Mouse (Mus musculus) c-Kit-positive CD71-positive TER-119-negative erythroid progenitor cells, embryonic 14.5 days (primary cell): ENCODE results near the gene Tspyl3.

ENCODE experiments used
- DNase-seq: peaks from one replicate; pipeline ENCODE4 v3.0.0-alpha.2; 2013; ENCODE audit warnings: low read depth

Gene Tspyl3

GRCm38 (mm10) chr2:153227959-153228358, 2.7 kb upstream of the Tspyl3 start:
- peak; percentile 55 for DNase-seq

GRCm38 (mm10) chr2:153225595-153225953, 333 bp upstream of the Tspyl3 start:
- no peak for DNase-seq

GRCm38 (mm10) chr2:153222566-153222965, 2.7 kb downstream of the Tspyl3 start:
- no peak for DNase-seq

- peak; percentile 56 for DNase-seq
Measured at GRCm38 (mm10) chr2:153222130-153222529, 3.1 kb downstream of the Tspyl3 start.

DNA sequence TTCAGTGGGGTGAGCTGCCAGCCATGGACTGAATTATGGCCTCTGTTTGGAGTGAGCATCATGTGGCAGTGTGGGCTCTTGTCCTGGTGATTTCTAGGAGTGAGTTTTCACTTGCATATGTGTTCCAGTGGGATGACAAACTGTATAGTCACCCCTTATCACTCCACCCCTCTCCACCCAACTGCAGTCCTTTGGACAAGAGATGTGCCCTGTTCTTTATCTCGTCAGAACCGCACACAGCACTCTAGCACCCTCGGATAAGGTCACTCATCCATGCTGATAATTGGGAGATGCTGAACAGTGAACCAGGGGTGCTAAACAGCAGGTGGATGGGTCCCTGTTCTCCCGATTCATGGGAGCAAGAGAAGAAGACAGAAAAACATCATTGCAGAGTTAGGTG, 3.6 kb downstream of the Tspyl3 start:
- peak; percentile 55 for DNase-seq

- DNase-seq = no peak
Measured at GRCm38 (mm10) chr2:153218516-153218915, 6.7 kb downstream of the Tspyl3 start.

GRCm38 (mm10) chr2:153217826-153218340, 7.4 kb downstream of the Tspyl3 start:
- DNase-seq = no peak

- no peak for DNase-seq
Measured at GRCm38 (mm10) chr2:153215421-153215820, 9.8 kb downstream of the Tspyl3 start.

GRCm38 (mm10) chr2:153214771-153215259, 10.4 kb downstream of the Tspyl3 start:
- DNase-seq = no peak

- no peak for DNase-seq
Measured at GRCm38 (mm10) chr2:153213351-153213750, 11.9 kb downstream of the Tspyl3 start.

GRCm38 (mm10) chr2:153211451-153211850, 13.8 kb downstream of the Tspyl3 start:
- no peak for DNase-seq

GRCm38 (mm10) chr2:153209286-153209685, 16.0 kb downstream of the Tspyl3 start:
- DNase-seq = no peak

- no peak for DNase-seq
Measured at GRCm38 (mm10) chr2:153208149-153208548, 17.1 kb downstream of the Tspyl3 start.

- no peak for DNase-seq
Measured at GRCm38 (mm10) chr2:153202766-153203165, 22.5 kb downstream of the Tspyl3 start.

- DNase-seq = no peak
Measured at GRCm38 (mm10) chr2:153199114-153199513, 26.1 kb downstream of the Tspyl3 start.

- DNase-seq = no peak
Measured at GRCm38 (mm10) chr2:153198485-153198884, 26.8 kb downstream of the Tspyl3 start.

DNA sequence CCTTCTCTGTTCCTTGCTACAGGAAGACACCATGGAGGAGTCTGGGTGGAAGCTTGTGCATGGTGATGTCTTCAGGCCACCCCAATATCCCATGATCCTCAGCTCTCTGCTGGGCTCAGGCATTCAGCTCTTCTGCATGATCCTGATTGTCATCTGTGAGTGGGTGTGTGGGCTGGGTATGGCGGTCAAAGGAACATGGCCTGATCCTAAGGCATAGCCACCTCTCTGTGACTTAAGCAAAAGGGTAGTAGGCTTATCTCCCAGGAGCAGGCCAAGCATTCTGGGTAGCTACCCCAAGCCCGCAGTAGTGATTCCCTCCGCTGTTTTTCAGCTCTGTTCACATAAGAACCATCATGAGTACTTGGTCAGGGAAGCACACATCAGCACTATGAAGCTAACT, 31.0 kb downstream of the Tspyl3 start:
- DNase-seq = peak; percentile 31

DNA sequence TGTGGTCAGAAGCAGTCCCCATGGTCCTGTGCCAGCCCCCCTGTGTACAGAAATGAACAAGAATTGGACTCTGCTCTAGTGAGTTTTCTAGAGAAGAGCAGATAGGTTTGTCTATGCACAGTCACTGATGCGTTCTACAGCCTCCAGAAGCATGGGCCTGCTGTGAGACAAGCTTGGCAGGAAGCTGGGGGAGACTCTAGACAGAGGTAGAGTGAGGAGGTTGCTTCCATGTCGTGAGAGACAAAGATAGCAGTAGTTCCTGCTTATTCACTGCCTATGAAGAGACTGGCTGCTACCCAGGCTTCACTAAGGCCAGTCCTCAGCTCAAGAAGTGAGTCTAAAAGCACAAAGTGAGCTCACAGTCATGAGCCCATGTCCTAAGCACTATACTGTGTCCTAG, 34.0 kb downstream of the Tspyl3 start:
- DNase-seq = no peak

- DNase-seq = no peak
Measured at GRCm38 (mm10) chr2:153187848-153188247, 37.4 kb downstream of the Tspyl3 start.

- peak; percentile 48 for DNase-seq
Measured at GRCm38 (mm10) chr2:153186176-153186591, 39.1 kb downstream of the Tspyl3 start.

DNA sequence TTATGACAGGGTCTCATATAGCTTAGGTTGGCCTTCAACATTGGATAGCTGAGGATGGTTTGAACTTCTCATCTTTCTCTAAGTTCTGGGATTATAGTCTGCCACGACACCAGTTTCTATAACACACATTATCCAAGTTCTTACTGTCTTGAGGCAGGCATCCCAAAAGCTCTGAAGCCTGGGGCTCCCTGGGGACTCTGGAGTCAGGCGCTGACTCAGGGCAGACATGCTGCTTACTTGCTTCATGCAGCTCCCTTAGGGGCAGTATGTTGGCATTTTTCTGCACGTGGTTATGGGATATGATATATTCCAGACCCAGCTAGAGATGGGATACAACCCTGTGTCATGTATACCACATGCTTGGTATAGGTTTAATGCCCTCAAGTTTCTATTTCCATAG, 45.3 kb downstream of the Tspyl3 start:
- no peak for DNase-seq

- DNase-seq = no peak
Measured at GRCm38 (mm10) chr2:153179126-153179860, 45.9 kb downstream of the Tspyl3 start.

- no peak for DNase-seq
Measured at GRCm38 (mm10) chr2:153177188-153177587, 48.1 kb downstream of the Tspyl3 start.
